27 mouse cellular contexts compared by ENCODE assay signal in the genomic region with DNA sequence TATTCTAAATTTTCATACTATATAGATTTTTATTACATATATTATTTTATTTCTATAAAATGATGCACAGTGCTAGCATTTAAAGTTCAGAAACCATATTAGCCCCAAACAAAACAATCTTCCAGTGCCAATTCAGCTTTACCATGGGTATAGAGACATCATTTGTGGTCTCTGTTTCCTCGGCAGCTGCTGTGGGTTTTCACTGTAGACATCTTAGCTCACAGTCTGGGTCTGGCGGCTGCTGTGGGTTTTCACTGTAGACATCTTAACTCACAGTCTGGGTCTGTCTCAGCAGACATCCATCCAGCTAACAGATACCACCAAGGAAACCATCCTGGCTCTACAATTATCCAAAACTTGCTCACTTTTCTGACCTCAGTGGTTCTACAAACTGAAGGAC.
"Had no signal": no experiment of that assay in that cellular context is flagged by ENCODE, and none has a peak within 500 bp of the region (broad histone marks: within the 10 kb centered on the region; RNA-seq: fewer than 3 reads in every experiment).

No protein-coding gene starts in this region.

- H3K36me3 ChIP-seq: limb, embryonic 10.5 days; limb, embryonic 12.5 days; limb, embryonic 13.5 days; limb, embryonic 15.5 days; liver, embryonic 12.5 days; liver, embryonic 13.5 days; liver, embryonic 15.5 days; lung, embryonic 15.5 days; midbrain, embryonic 10.5 days; midbrain, embryonic 12.5 days; midbrain, embryonic 13.5 days; midbrain, embryonic 15.5 days; neural tube, embryonic 12.5 days had no signal

- H3K27me3 ChIP-seq: limb, embryonic 12.5 days; limb, embryonic 13.5 days; limb, embryonic 15.5 days; liver, embryonic 12.5 days; liver, embryonic 13.5 days; liver, embryonic 15.5 days; lung, embryonic 15.5 days; megakaryocyte, embryonic 14.5 days; midbrain, embryonic 12.5 days; midbrain, embryonic 13.5 days; midbrain, embryonic 15.5 days; neural tube, embryonic 12.5 days had no signal

- H3K4me3 ChIP-seq: limb, embryonic 10.5 days; limb, embryonic 12.5 days; limb, embryonic 13.5 days; limb, embryonic 15.5 days; liver, embryonic 12.5 days; liver, embryonic 13.5 days; liver, embryonic 15.5 days; lung, embryonic 15.5 days; megakaryocyte, embryonic 14.5 days; midbrain, embryonic 10.5 days; midbrain, embryonic 12.5 days; midbrain, embryonic 13.5 days; midbrain, embryonic 15.5 days; neural tube, embryonic 12.5 days had no signal

- DNase-seq: left cerebral cortex, postnatal 4 days; liver; liver, embryonic 13.5 days; liver, postnatal 0 days; lung, adult 18-20 months; lung, adult 2 months; lung, embryonic 14.5 days; lung, postnatal 10 days; lung, postnatal 14 days; lung, postnatal 36 days; lung, postnatal 4 days; midbrain, embryonic 14.5 days had no signal

- H3K4me2 ChIP-seq: limb, embryonic 12.5 days; limb, embryonic 13.5 days; limb, embryonic 15.5 days; liver, embryonic 11.5 days; liver, embryonic 12.5 days; liver, embryonic 13.5 days; liver, embryonic 15.5 days; lung, embryonic 14.5 days; lung, embryonic 15.5 days; midbrain, embryonic 11.5 days; midbrain, embryonic 12.5 days; midbrain, embryonic 13.5 days; midbrain, embryonic 15.5 days; neural tube, embryonic 12.5 days had no signal
